Mouse (Mus musculus) layer of hippocampus, adult 9-10 months (tissue): ENCODE data around the gene Elmo3.
A peak's percentile ranks its signal among the peaks of the same experiment; 100 is the strongest.

Source experiments
- DNase-seq: peaks from one replicate; pipeline ENCODE4 v3.0.0; 2022; ENCODE audit warnings: low spot score

Gene Elmo3

GRCm38 (mm10) chr8:105298351-105299252, 6.8 kb upstream of the Elmo3 start:
- no peak for DNase-seq

GRCm38 (mm10) chr8:105299962-105300361, 5.4 kb upstream of the Elmo3 start:
- no peak for DNase-seq

- no peak for DNase-seq
These were observed 2.0 kb upstream of the Elmo3 start for GRCm38 (mm10) chr8:105303396-105303795.

GRCm38 (mm10) chr8:105303874-105304273, 1.5 kb upstream of the Elmo3 start:
- no peak for DNase-seq

GRCm38 (mm10) chr8:105304325-105305210, 833 bp upstream of the Elmo3 start:
- no peak for DNase-seq

GRCm38 (mm10) chr8:105306146-105306691, 818 bp downstream of the Elmo3 start:
- no peak for DNase-seq

GRCm38 (mm10) chr8:105307670-105308069, 2.3 kb downstream of the Elmo3 start:
- no peak for DNase-seq

GRCm38 (mm10) chr8:105308428-105308827, 3.0 kb downstream of the Elmo3 start:
- no peak for DNase-seq

GRCm38 (mm10) chr8:105309142-105309847, 3.9 kb downstream of the Elmo3 start:
- no peak for DNase-seq

- no peak for DNase-seq
These were observed 4.7 kb downstream of the Elmo3 start for GRCm38 (mm10) chr8:105310118-105310517.

GRCm38 (mm10) chr8:105311718-105312117, 6.3 kb downstream of the Elmo3 start:
- no peak for DNase-seq

- DNase-seq: no peak
These were observed 7.6 kb downstream of the Elmo3 start for GRCm38 (mm10) chr8:105312891-105313481.

- DNase-seq: no peak
These were observed 8.4 kb downstream of the Elmo3 start for GRCm38 (mm10) chr8:105313622-105314402.

- DNase-seq: no peak
These were observed 9.8 kb downstream of the Elmo3 start for GRCm38 (mm10) chr8:105315073-105315769.

GRCm38 (mm10) chr8:105317941-105318340, 12.5 kb downstream of the Elmo3 start:
- no peak for DNase-seq

GRCm38 (mm10) chr8:105318662-105319190, 13.3 kb downstream of the Elmo3 start:
- DNase-seq: no peak

GRCm38 (mm10) chr8:105323183-105323582, 17.8 kb downstream of the Elmo3 start:
- DNase-seq: no peak

GRCm38 (mm10) chr8:105325641-105326093, 20.3 kb downstream of the Elmo3 start:
- no peak for DNase-seq

- peak; percentile 93 for DNase-seq
These were observed 20.8 kb downstream of the Elmo3 start, which contains the start of the genes Lrrc29 and Tmem208 for GRCm38 (mm10) chr8:105326141-105326672. Gene Lrrc29, minus strand, starts transcription at chr8:105326278. Gene Tmem208, plus strand, starts transcription at chr8:105326354.
